Mouse (Mus musculus): Measurements from ENCODE around the gene Myrip. TPM values are rescaled to one million over a fixed set of nuclear protein-coding genes. Genes with fewer than 3 reads are reported as not detected.

Myrip gene
- polyA plus RNA-seq, 1 experiment from 2014 or later = 0.36 TPM

GRCm38 (mm10) chr9:120358060-120358459 lies 56.7 kb downstream of the Myrip start:
- Histone ChIP-seq H3K4me2 (no peak overlapping the region), H3K36me3 (no peaks in the 10 kb centered on the region), H3K4me3 (no peak overlapping the region), H3K27me3 (replicated peaks) (no peaks in the 10 kb centered on the region), H3K4me1 (peaks cover 12% of the 10 kb centered on the region), H3K9ac (no peak overlapping the region), H3K9me3 (no peaks in the 10 kb centered on the region), H3K27ac (replicated peaks) (no peak overlapping the region)
- 66% methylated on average over 6 of the region's 6 CpGs for WGBS
- no peak for ATAC-seq (ENCODE audit: extremely low read depth, insufficient number of reproducible peaks, low FRiP score, low TSS enrichment)

- Histone ChIP-seq H3K9me3 (no peaks in the 10 kb centered on the region), H3K4me2 (peak overlapping the region; percentile 31), H3K36me3 (no peaks in the 10 kb centered on the region), H3K27me3 (replicated peaks) (no peaks in the 10 kb centered on the region), H3K4me3 (no peak overlapping the region), H3K9ac (no peak overlapping the region; the same call in 1 of the 2 replicates), H3K27ac (replicated peaks) (peak overlapping the region; percentile 86), H3K4me1 (peaks cover 26% of the 10 kb centered on the region)
- 38% methylated on average over 14 of the region's 14 CpGs for WGBS
- ATAC-seq (ENCODE audit: extremely low read depth, insufficient number of reproducible peaks, low FRiP score, low TSS enrichment) = peak; percentile 25; the same call in 1 of the 2 replicates
Measured at GRCm38 (mm10) chr9:120360397-120361177, 59.3 kb downstream of the Myrip start.

- Histone ChIP-seq H3K9me3 (no peaks in the 10 kb centered on the region), H3K4me1 (peaks cover 26% of the 10 kb centered on the region), H3K4me3 (no peak overlapping the region), H3K27ac (replicated peaks) (peak overlapping the region; percentile 86), H3K9ac (no peak overlapping the region), H3K36me3 (no peaks in the 10 kb centered on the region), H3K27me3 (replicated peaks) (no peaks in the 10 kb centered on the region), H3K4me2 (no peak overlapping the region)
- 82% methylated on average over 6 of the region's 6 CpGs for WGBS
- ATAC-seq (ENCODE audit: extremely low read depth, insufficient number of reproducible peaks, low FRiP score, low TSS enrichment) = no peak
Measured at GRCm38 (mm10) chr9:120361656-120362055, 60.3 kb downstream of the Myrip start.

GRCm38 (mm10) chr9:120362684-120363083 lies 61.4 kb downstream of the Myrip start:
- ATAC-seq (ENCODE audit: extremely low read depth, insufficient number of reproducible peaks, low FRiP score, low TSS enrichment) = no peak
- Histone ChIP-seq H3K4me1 (peaks cover 26% of the 10 kb centered on the region), H3K9me3 (no peaks in the 10 kb centered on the region), H3K4me2 (no peak overlapping the region), H3K27me3 (replicated peaks) (no peaks in the 10 kb centered on the region), H3K27ac (replicated peaks) (no peak overlapping the region), H3K4me3 (no peak overlapping the region), H3K9ac (no peak overlapping the region), H3K36me3 (no peaks in the 10 kb centered on the region)
- 70% methylated on average over 3 of the region's 3 CpGs for WGBS

GRCm38 (mm10) chr9:120364653-120365283 lies 63.5 kb downstream of the Myrip start:
- 53% methylated on average over 19 of the region's 19 CpGs for WGBS
- no peaks in the 10 kb centered on the region for H3K36me3 ChIP-seq
- H3K27me3 ChIP-seq (replicated peaks) = no peaks in the 10 kb centered on the region
- peak overlapping the region; percentile 56 for H3K4me2 ChIP-seq
- ATAC-seq (ENCODE audit: extremely low read depth, insufficient number of reproducible peaks, low FRiP score, low TSS enrichment) = no peak
- no peaks in the 10 kb centered on the region for H3K9me3 ChIP-seq
- H3K4me1 ChIP-seq = peaks cover 22% of the 10 kb centered on the region
- 0 out of 2 replicates have a peak overlapping the region, but pooled peaks have one; percentile 16 for H3K4me3 ChIP-seq
- peak overlapping the region; percentile 65 for H3K27ac ChIP-seq (replicated peaks)
- peak overlapping the region; percentile 17; the same call in 1 of the 2 replicates for H3K9ac ChIP-seq

- Histone ChIP-seq H3K27ac (replicated peaks) (no peak overlapping the region), H3K36me3 (no peaks in the 10 kb centered on the region), H3K9me3 (no peaks in the 10 kb centered on the region), H3K4me1 (peaks cover 13% of the 10 kb centered on the region), H3K9ac (no peak overlapping the region), H3K4me2 (no peak overlapping the region), H3K4me3 (no peak overlapping the region), H3K27me3 (replicated peaks) (no peaks in the 10 kb centered on the region)
- no peak for ATAC-seq (ENCODE audit: extremely low read depth, insufficient number of reproducible peaks, low FRiP score, low TSS enrichment)
- WGBS = 74% methylated on average over 1 of the region's 1 CpGs
Measured at GRCm38 (mm10) chr9:120367526-120367925, 66.2 kb downstream of the Myrip start.

GRCm38 (mm10) chr9:120371633-120372032 lies 70.3 kb downstream of the Myrip start:
- Histone ChIP-seq H3K4me2 (no peak overlapping the region), H3K9ac (no peak overlapping the region), H3K4me1 (no peaks in the 10 kb centered on the region), H3K9me3 (0 out of 2 replicates have a peak, but pooled peaks cover 5% of the 10 kb centered on the region), H3K36me3 (no peaks in the 10 kb centered on the region), H3K4me3 (no peak overlapping the region), H3K27me3 (replicated peaks) (no peaks in the 10 kb centered on the region), H3K27ac (replicated peaks) (no peak overlapping the region)
- ATAC-seq (ENCODE audit: extremely low read depth, insufficient number of reproducible peaks, low FRiP score, low TSS enrichment) = no peak
- 71% methylated on average over 5 of the region's 5 CpGs for WGBS

GRCm38 (mm10) chr9:120372347-120372746 lies 71.0 kb downstream of the Myrip start:
- no peak for ATAC-seq (ENCODE audit: extremely low read depth, insufficient number of reproducible peaks, low FRiP score, low TSS enrichment)
- H3K36me3 ChIP-seq = no peaks in the 10 kb centered on the region
- 86% methylated on average over 6 of the region's 6 CpGs for WGBS

GRCm38 (mm10) chr9:120377726-120378125 lies 76.4 kb downstream of the Myrip start:
- ATAC-seq (ENCODE audit: extremely low read depth, insufficient number of reproducible peaks, low FRiP score, low TSS enrichment) = no peak
- H3K9me3 ChIP-seq = 0 out of 2 replicates have a peak, but pooled peaks cover 5% of the 10 kb centered on the region
- H3K27me3 ChIP-seq (replicated peaks) = no peaks in the 10 kb centered on the region; the same call in 1 of the 2 replicates
- H3K9ac ChIP-seq = no peak overlapping the region
- 25% methylated on average over 11 of the region's 11 CpGs for whole genome bisulfite sequencing
- H3K27ac ChIP-seq (replicated peaks) = no peak overlapping the region
- H3K4me1 ChIP-seq = no peaks in the 10 kb centered on the region
- no peak overlapping the region for H3K4me2 ChIP-seq
- no peaks in the 10 kb centered on the region for H3K36me3 ChIP-seq
- H3K4me3 ChIP-seq = no peak overlapping the region

More at GRCm38 (mm10) chr9:120372347-120372746, 71.0 kb downstream of the Myrip start:
- Histone ChIP-seq H3K4me1 (no peaks in the 10 kb centered on the region), H3K9me3 (0 out of 2 replicates have a peak, but pooled peaks cover 5% of the 10 kb centered on the region), H3K4me2 (no peak overlapping the region), H3K27ac (replicated peaks) (no peak overlapping the region), H3K4me3 (no peak overlapping the region), H3K9ac (no peak overlapping the region), H3K27me3 (replicated peaks) (no peaks in the 10 kb centered on the region)

- Histone ChIP-seq H3K4me1 (no peaks in the 10 kb centered on the region), H3K27ac (replicated peaks) (no peak overlapping the region), H3K4me2 (no peak overlapping the region), H3K9ac (no peak overlapping the region), H3K4me3 (no peak overlapping the region), H3K36me3 (no peaks in the 10 kb centered on the region), H3K27me3 (replicated peaks) (peaks cover 17% of the 10 kb centered on the region), H3K9me3 (no peaks in the 10 kb centered on the region)
- 48% methylated on average over 9 of the region's 9 CpGs for WGBS
- no peak for ATAC-seq (ENCODE audit: extremely low read depth, insufficient number of reproducible peaks, low FRiP score, low TSS enrichment)
Measured at GRCm38 (mm10) chr9:120395188-120395587, 93.9 kb downstream of the Myrip start.

GRCm38 (mm10) chr9:120396579-120397185 lies 95.4 kb downstream of the Myrip start:
- H3K9me3 ChIP-seq = no peaks in the 10 kb centered on the region
- no peak for ATAC-seq (ENCODE audit: extremely low read depth, insufficient number of reproducible peaks, low FRiP score, low TSS enrichment)
- H3K27ac ChIP-seq (replicated peaks) = no peak overlapping the region
- no peak overlapping the region for H3K9ac ChIP-seq
- no peak overlapping the region for H3K4me3 ChIP-seq
- H3K27me3 ChIP-seq (replicated peaks) = peaks cover 17% of the 10 kb centered on the region
- WGBS = 86% methylated on average over 7 of the region's 7 CpGs
- no peak overlapping the region for H3K4me2 ChIP-seq
- H3K36me3 ChIP-seq = no peaks in the 10 kb centered on the region
- H3K4me1 ChIP-seq = no peaks in the 10 kb centered on the region

Measured in heart, embryonic 13.5 days (tissue).